Mouse (Mus musculus) cortical plate, adult 2 months (tissue): ENCODE results near the gene Ppp1r16b.

Experiments used
- CTCF ChIP-seq: fragments of 200-500 bp; IDR thresholded peaks from 2 replicates; pipeline ENCODE4 v1.5.1; 2011; ENCODE audit warnings: mild to moderate bottlenecking, control low read depth, low read length; ENCODE audit not compliant: insufficient read depth; ENCODE audit errors: extremely low read depth
- POLR2A ChIP-seq: fragments of 200-500 bp; IDR thresholded peaks from 2 replicates; pipeline ENCODE4 v1.6.1; 2011; ENCODE audit warnings: mild to moderate bottlenecking, low read length, control low read depth; ENCODE audit not compliant: insufficient read depth; ENCODE audit errors: extremely low read depth

GRCm38 (mm10) chr2:158708121-158708520, 42.9 kb downstream of the Ppp1r16b start:
- TF ChIP-seq CTCF (no peak), POLR2A (no peak)
